Mouse (Mus musculus): Measurements from ENCODE around the gene Zbtb24.

- no peak for TF ChIP-seq CTCF (IDR thresholded peaks at IDR 0.05; ENCODE audit: borderline replicate concordance, extremely low read depth, insufficient read depth, insufficient read length)
- no peak for TF ChIP-seq POLR2A (IDR thresholded peaks at IDR 0.05; ENCODE audit: borderline replicate concordance, extremely low read depth, insufficient read depth, insufficient read length, poor library complexity, severe bottlenecking)
Observed at GRCm38 (mm10) chr10:41504996-41505395, 54.8 kb downstream of the Zbtb24 start.
